Comparison of ENCODE assay signal across 12 mouse cellular contexts in the genomic region with DNA sequence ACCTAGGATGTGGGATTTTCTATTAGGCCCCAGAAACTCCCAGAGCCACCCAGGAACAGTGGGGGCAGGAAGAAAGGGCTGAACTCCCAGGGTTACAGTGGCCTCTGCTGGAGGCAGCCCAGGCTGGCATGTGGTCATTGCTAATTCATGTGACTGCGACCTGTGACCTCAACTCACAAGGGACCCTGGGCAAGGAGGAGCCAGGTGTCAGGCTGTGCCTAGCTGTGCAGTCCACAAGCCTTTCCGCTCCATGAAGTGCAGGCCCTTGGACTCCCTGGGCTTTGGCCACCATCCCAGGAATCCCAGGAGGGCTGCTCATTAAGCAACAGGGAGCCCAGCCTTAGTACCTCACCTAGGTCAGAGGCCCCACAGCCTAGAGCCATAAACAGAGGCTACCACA. TPM values are rescaled to one million over a fixed set of nuclear protein-coding genes. Genes with fewer than 3 reads are reported as not detected.
DNase-seq lines count a peak whose midpoint lies in the region; ATAC-seq and TF ChIP-seq lines count a peak whose summit lies in the region.
"Had no signal": no experiment of that assay in that cellular context is flagged by ENCODE, and none has a peak within 500 bp of the region (broad histone marks: within the 10 kb centered on the region; RNA-seq: fewer than 3 reads in every experiment).

No protein-coding gene starts in this region.

- TF ChIP-seq CTCF in lung, adult 2 months (IDR thresholded peaks at IDR 0.05; ENCODE audit: insufficient read depth, low read length) = peak; percentile 43; the same call in 1 of the 2 replicates

- H3K9me3 ChIP-seq in hindbrain, embryonic 10.5 days = no peaks in the 10 kb centered on the region
- no peaks in the 10 kb centered on the region; the same call in 1 of the 2 replicates for H3K9me3 ChIP-seq in hindbrain, embryonic 13.5 days
- no peaks in the 10 kb centered on the region for H3K9me3 ChIP-seq in intestine, embryonic 16.5 days (ENCODE audit: control insufficient read depth, low read length)
- H3K9me3 ChIP-seq: forebrain, embryonic 12.5 days; hindbrain, embryonic 15.5 days had no signal

- no peak overlapping the region for H3K4me3 ChIP-seq in hindbrain, embryonic 10.5 days
- H3K4me3 ChIP-seq in hindbrain, embryonic 13.5 days = no peak overlapping the region
- no peak overlapping the region for H3K4me3 ChIP-seq in intestine, embryonic 16.5 days (ENCODE audit: low read length)
- no peak overlapping the region for H3K4me3 ChIP-seq in lung, adult 2 months (replicated peaks; ENCODE audit: extremely low read depth, low read depth, low read length)
- H3K4me3 ChIP-seq: forebrain, embryonic 12.5 days; hindbrain, embryonic 15.5 days had no signal

- WGBS in hindbrain, embryonic 10.5 days = 80% methylated on average over 2 of the region's 2 CpGs
- WGBS in hindbrain, embryonic 13.5 days = 78% methylated on average over 2 of the region's 2 CpGs
- 66% methylated on average over 2 of the region's 2 CpGs for WGBS in intestine, embryonic 16.5 days
- WGBS in lung, adult 2 months = 66% methylated on average over 2 of the region's 2 CpGs

- no peak for ATAC-seq in hindbrain, embryonic 13.5 days (ENCODE audit: low FRiP score)
- ATAC-seq in intestine, embryonic 16.5 days = 0 out of 2 replicates have a peak, but pooled peaks have one; percentile 17

- peak; percentile 44 for DNase-seq in hindbrain, embryonic 10.5 days (ENCODE audit: low spot score)
- DNase-seq in MN1 (ENCODE audit: low spot score) = peak; percentile 79
- no peak for DNase-seq in lung, adult 2 months
- no peak for DNase-seq in T-cell, adult 2 months (ENCODE audit: low spot score)
- DNase-seq in frontal cortex, postnatal 14 days (ENCODE audit: low spot score in 2 of 2) = no peak
- no peak for DNase-seq in left cerebral cortex, adult 11 months (ENCODE audit: low spot score)
- DNase-seq: cerebellum, adult 11-12 months; right cerebral cortex, postnatal 14 days had no signal

- H3K27me3 ChIP-seq in hindbrain, embryonic 10.5 days (ENCODE audit: insufficient read depth, poor library complexity, severe bottlenecking) = no peaks in the 10 kb centered on the region
- no peaks in the 10 kb centered on the region for H3K27me3 ChIP-seq in hindbrain, embryonic 13.5 days
- no peaks in the 10 kb centered on the region for H3K27me3 ChIP-seq in intestine, embryonic 16.5 days (replicated peaks; ENCODE audit: control insufficient read depth, insufficient read depth, low read length)
- H3K27me3 ChIP-seq: forebrain, embryonic 12.5 days; hindbrain, embryonic 15.5 days had no signal

- no peak for TF ChIP-seq POLR2A in lung, adult 2 months (IDR thresholded peaks at IDR 0.05; ENCODE audit: borderline replicate concordance, extremely low read depth, low read depth, low read length)

- H3K4me1 ChIP-seq in hindbrain, embryonic 10.5 days (replicated peaks) = peaks cover 60% of the 10 kb centered on the region
- H3K4me1 ChIP-seq in hindbrain, embryonic 13.5 days (replicated peaks) = peaks cover 41% of the 10 kb centered on the region
- peaks cover 21% of the 10 kb centered on the region for H3K4me1 ChIP-seq in intestine, embryonic 16.5 days (ENCODE audit: control insufficient read depth, insufficient read depth, low read length)
- H3K4me1 ChIP-seq in lung, adult 2 months (ENCODE audit: control insufficient read depth, insufficient read depth, low read length) = no peaks in the 10 kb centered on the region

- H3K27ac ChIP-seq in hindbrain, embryonic 10.5 days = no peak overlapping the region
- H3K27ac ChIP-seq in hindbrain, embryonic 13.5 days = no peak overlapping the region
- H3K27ac ChIP-seq in intestine, embryonic 16.5 days (ENCODE audit: low read length) = peak overlapping the region; percentile 6; the same call in 1 of the 2 replicates
- H3K27ac ChIP-seq: forebrain, embryonic 12.5 days; hindbrain, embryonic 15.5 days had no signal

- no peak overlapping the region for H3K4me2 ChIP-seq in hindbrain, embryonic 13.5 days
- H3K4me2 ChIP-seq in intestine, embryonic 16.5 days (ENCODE audit: low read depth, low read length) = no peak overlapping the region
- H3K4me2 ChIP-seq: forebrain, embryonic 12.5 days; hindbrain, embryonic 15.5 days had no signal

- no peak overlapping the region for H3K9ac ChIP-seq in hindbrain, embryonic 13.5 days
- H3K9ac ChIP-seq in intestine, embryonic 16.5 days (ENCODE audit: low read depth, low read length) = 0 out of 2 replicates have a peak overlapping the region, but pooled peaks have one; percentile 19
- H3K9ac ChIP-seq: forebrain, embryonic 12.5 days; hindbrain, embryonic 15.5 days had no signal

- 0 out of 2 replicates have a peak, but pooled peaks cover 7% of the 10 kb centered on the region for H3K36me3 ChIP-seq in hindbrain, embryonic 10.5 days
- no peaks in the 10 kb centered on the region for H3K36me3 ChIP-seq in hindbrain, embryonic 13.5 days
- no peaks in the 10 kb centered on the region for H3K36me3 ChIP-seq in intestine, embryonic 16.5 days (ENCODE audit: control insufficient read depth, insufficient read depth, low read length)
- H3K36me3 ChIP-seq: forebrain, embryonic 12.5 days; hindbrain, embryonic 15.5 days had no signal

RNA-seq across cellular contexts. Expression of a gene that starts 38.4 kb away (rescaled TPM):
- 147 and 167 TPM in 2 replicates for polyA plus RNA-seq in hindbrain, embryonic 10.5 days (2016; fragmentation: Nextera tagmentation; extraction: Ambion mirVana)
- polyA plus RNA-seq in hindbrain, embryonic 13.5 days (2015; fragmentation: Nextera tagmentation; extraction: Ambion mirVana) = 53.1 and 62.7 TPM in 2 replicates
- 48.6 and 54.3 TPM in 2 replicates for polyA plus RNA-seq in intestine, embryonic 16.5 days (2015; fragmentation: Nextera tagmentation; extraction: Ambion mirVana)
- polyA plus RNA-seq in lung, adult 2 months (2012; rRNA removed) = 38.1 and 39.3 TPM in 2 replicates

Comparison
In these comparisons a context has a peak if more than half of its experiments do, and no peak if none do; other contexts are left out.
1. DNase-seq: peak in hindbrain, embryonic 10.5 days (single experiment) and MN1 (single experiment); none in lung, adult 2 months (single experiment), T-cell, adult 2 months (single experiment), frontal cortex, postnatal 14 days (0 of 2) and left cerebral cortex, adult 11 months (single experiment).